Mouse (Mus musculus) heart, embryonic 11.5 days (tissue): ENCODE data around the gene Tnrc18. TPM values are rescaled to one million over a fixed set of nuclear protein-coding genes. Genes with fewer than 3 reads are reported as not detected.

Experiments
- ATAC-seq: fragments of 200-750 bp; cut with Nextera tagmentation; replicated peaks from 2 replicates; pipeline ENCODE4 v1.8.0; 2017; ENCODE audit warnings: moderate library complexity; ENCODE audit not compliant: insufficient number of reproducible peaks, low FRiP score, low TSS enrichment
- H3K27ac ChIP-seq: fragments of 300-500 bp; sonication (generic); 2 replicates; pipeline ENCODE4 v1.5.1; 2014; ENCODE audit warnings: mild to moderate bottlenecking, low read depth, low read length
- H3K27me3 ChIP-seq: fragments of 300-500 bp; sonication (generic); 2 replicates; pipeline ENCODE4 v1.6.1; 2014; ENCODE audit warnings: mild to moderate bottlenecking, low read length, mixed read lengths; ENCODE audit not compliant: control insufficient read depth, insufficient read depth
- H3K36me3 ChIP-seq: fragments of 300-500 bp; sonication (generic); 2 replicates; pipeline ENCODE4 v1.6.1; 2014; ENCODE audit warnings: mild to moderate bottlenecking, low read length, moderate library complexity, mixed read lengths; ENCODE audit not compliant: control insufficient read depth, insufficient read depth
- H3K4me1 ChIP-seq: fragments of 300-500 bp; sonication (generic); 2 replicates; pipeline ENCODE4 v1.6.1; 2014; ENCODE audit warnings: low read length; ENCODE audit not compliant: control insufficient read depth, insufficient read depth
- H3K4me2 ChIP-seq: fragments of 300-500 bp; sonication (generic); 2 replicates; pipeline ENCODE4 v1.6.1; 2014; ENCODE audit warnings: mild to moderate bottlenecking, moderate library complexity
- H3K4me3 ChIP-seq: fragments of 300-500 bp; sonication (generic); 2 replicates; pipeline ENCODE4 v1.5.1; 2014; ENCODE audit warnings: low read depth, low read length
- H3K9ac ChIP-seq: fragments of 300-500 bp; sonication (generic); 2 replicates; pipeline ENCODE4 v1.6.1; 2014; ENCODE audit warnings: mild to moderate bottlenecking, low read depth, low read length, moderate library complexity
- H3K9me3 ChIP-seq: fragments of 300-500 bp; sonication (generic); replicated peaks from 2 replicates; pipeline ENCODE4 v1.6.1; 2016; ENCODE audit warnings: low read length; ENCODE audit not compliant: control insufficient read depth
- WGBS: fragments of 180-500 bp; shearing (Covaris S2); extraction: QIAGEN DNeasy Blood & Tissue Kit; methylation state at CpG from one replicate; pipeline ENCODE4 v1.1.7; 2014; ENCODE audit not compliant: insufficient replicate concordance; 5-methylcytosine and 5-hydroxymethylcytosine counted together
- polyA plus RNA-seq: library from polyadenylated mRNA; unstranded; fragments of >200 nt; fragmentation: Nextera tagmentation; extraction: Ambion mirVana; gene quantifications from 2 replicates; pipeline ENCODE4 v1.2.1, GENCODE M21; 2014

The Tnrc18 gene
- polyA plus RNA-seq, 1 experiment from 2014 or later: 23.5 TPM

GRCm38 (mm10) chr5:142794582-142794981 is 22.9 kb downstream of the Tnrc18 start:
- ATAC-seq: no peak
- H3K9me3 ChIP-seq: no peaks in the 10 kb centered on the region
- H3K4me1 ChIP-seq: peaks cover 54% of the 10 kb centered on the region
- 80% methylated on average over 13 of the region's 13 CpGs for WGBS
- no peak overlapping the region for H3K4me3 ChIP-seq
- H3K36me3 ChIP-seq: peaks cover 5% of the 10 kb centered on the region
- H3K27me3 ChIP-seq: no peaks in the 10 kb centered on the region
- peak overlapping the region; percentile 35 for H3K27ac ChIP-seq
- no peak overlapping the region for H3K4me2 ChIP-seq
- H3K9ac ChIP-seq: peak overlapping the region; percentile 49; the same call in 1 of the 2 replicates

DNA sequence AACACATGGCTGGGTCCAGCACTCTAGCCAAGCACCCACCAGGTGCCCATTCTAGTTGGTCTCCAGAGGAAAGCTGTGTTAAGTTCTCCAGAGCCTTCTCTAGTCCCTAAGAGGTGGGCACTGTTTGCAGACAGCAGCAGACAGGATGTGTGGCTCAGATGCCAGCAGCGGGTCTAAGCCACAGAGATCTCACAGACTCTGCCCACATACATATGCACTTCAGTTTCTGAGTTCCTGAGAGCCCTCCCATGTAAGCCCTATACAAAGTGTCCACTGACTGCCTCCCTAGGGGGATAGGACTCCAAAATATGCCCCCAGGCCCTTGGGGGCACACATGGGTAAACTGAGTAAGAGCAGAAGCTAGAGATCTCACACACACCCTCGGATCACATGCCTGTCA is 23.3 kb downstream of the Tnrc18 start:
- Histone ChIP-seq H3K4me2 (no peak overlapping the region), H3K27ac (peak overlapping the region; percentile 35; the same call in 1 of the 2 replicates), H3K9ac (peak overlapping the region; percentile 49; the same call in 1 of the 2 replicates), H3K4me3 (no peak overlapping the region), H3K4me1 (peaks cover 50% of the 10 kb centered on the region), H3K27me3 (no peaks in the 10 kb centered on the region), H3K36me3 (peaks cover 10% of the 10 kb centered on the region), H3K9me3 (no peaks in the 10 kb centered on the region)
- ATAC-seq: no peak
- WGBS: 87% methylated on average over 2 of the region's 2 CpGs

DNA sequence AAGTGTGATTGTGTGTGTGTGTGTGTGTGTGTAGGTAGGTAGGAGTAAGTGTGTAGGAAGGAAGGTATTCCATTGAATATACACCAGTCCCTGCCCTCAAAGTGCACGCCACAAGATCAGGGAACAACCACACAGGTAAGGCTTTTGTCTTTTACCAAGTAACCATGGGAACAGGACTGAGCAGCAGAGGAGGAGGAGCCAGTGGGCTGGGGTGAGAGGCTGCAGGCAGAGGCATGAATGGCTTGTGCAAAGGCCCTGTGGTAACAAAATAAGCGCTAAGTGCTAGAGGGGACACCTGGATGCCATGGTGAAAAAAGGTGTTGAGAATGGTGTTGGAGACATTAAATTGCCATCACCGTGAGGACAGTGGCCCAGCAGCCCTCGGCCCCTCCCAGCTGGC is 24.9 kb downstream of the Tnrc18 start:
- Histone ChIP-seq H3K9me3 (no peaks in the 10 kb centered on the region), H3K9ac (no peak overlapping the region), H3K36me3 (peaks cover 25% of the 10 kb centered on the region), H3K4me2 (no peak overlapping the region), H3K27me3 (no peaks in the 10 kb centered on the region), H3K27ac (no peak overlapping the region), H3K4me3 (no peak overlapping the region), H3K4me1 (peaks cover 41% of the 10 kb centered on the region)
- no peak for ATAC-seq
- WGBS: 91% methylated on average over 4 of the region's 4 CpGs

GRCm38 (mm10) chr5:142788279-142788678 is 29.2 kb downstream of the Tnrc18 start:
- ATAC-seq: no peak
- Histone ChIP-seq H3K4me3 (no peak overlapping the region), H3K9ac (no peak overlapping the region), H3K4me1 (peaks cover 12% of the 10 kb centered on the region), H3K9me3 (no peaks in the 10 kb centered on the region), H3K27me3 (no peaks in the 10 kb centered on the region), H3K36me3 (peaks cover 35% of the 10 kb centered on the region), H3K27ac (no peak overlapping the region), H3K4me2 (no peak overlapping the region)
- WGBS: 95% methylated on average over 23 of the region's 23 CpGs

DNA sequence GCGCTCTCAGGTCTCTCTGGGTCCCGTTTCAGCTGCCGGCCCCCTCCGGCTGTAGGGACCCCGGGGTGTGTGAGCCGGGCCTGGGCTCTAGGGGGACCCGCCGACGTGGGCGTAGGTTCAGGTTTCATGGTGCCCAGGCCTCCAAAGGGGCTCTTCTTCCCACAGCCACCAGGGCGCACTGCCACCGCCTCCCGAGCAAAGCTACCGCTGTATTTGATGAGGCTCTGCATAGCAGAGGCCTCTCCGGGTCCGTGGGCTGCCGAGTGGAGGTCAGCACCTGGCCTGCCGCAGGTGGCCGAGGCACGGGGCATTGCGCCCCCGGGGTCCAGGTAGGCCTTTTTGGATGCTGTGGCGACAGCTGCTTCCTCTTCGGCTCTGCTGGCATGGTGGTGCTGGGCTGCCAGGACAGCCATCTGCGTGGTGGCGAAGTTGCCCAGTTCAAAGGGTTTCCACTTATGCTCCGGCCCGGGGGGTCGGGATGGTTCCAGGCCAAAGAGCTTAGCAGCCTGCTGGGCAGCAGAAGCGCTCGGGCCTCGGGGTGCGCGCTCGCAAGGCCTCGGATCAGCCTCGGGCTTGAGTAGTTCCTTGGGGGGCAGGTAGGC is 30.1 kb downstream of the Tnrc18 start:
- Histone ChIP-seq H3K9me3 (no peaks in the 10 kb centered on the region), H3K27ac (no peak overlapping the region), H3K9ac (no peak overlapping the region), H3K4me3 (no peak overlapping the region), H3K4me1 (peaks cover 13% of the 10 kb centered on the region), H3K4me2 (no peak overlapping the region), H3K36me3 (peaks cover 35% of the 10 kb centered on the region), H3K27me3 (no peaks in the 10 kb centered on the region)
- ATAC-seq: no peak
- WGBS: 87% methylated on average over 37 of the region's 37 CpGs

- Histone ChIP-seq H3K27ac (no peak overlapping the region), H3K9ac (no peak overlapping the region), H3K4me2 (no peak overlapping the region), H3K4me3 (no peak overlapping the region), H3K9me3 (no peaks in the 10 kb centered on the region), H3K4me1 (peaks cover 13% of the 10 kb centered on the region), H3K36me3 (peaks cover 35% of the 10 kb centered on the region), H3K27me3 (no peaks in the 10 kb centered on the region)
- WGBS: 89% methylated on average over 5 of the region's 5 CpGs
- ATAC-seq: no peak
Measured at GRCm38 (mm10) chr5:142786709-142787108, 30.8 kb downstream of the Tnrc18 start.

DNA sequence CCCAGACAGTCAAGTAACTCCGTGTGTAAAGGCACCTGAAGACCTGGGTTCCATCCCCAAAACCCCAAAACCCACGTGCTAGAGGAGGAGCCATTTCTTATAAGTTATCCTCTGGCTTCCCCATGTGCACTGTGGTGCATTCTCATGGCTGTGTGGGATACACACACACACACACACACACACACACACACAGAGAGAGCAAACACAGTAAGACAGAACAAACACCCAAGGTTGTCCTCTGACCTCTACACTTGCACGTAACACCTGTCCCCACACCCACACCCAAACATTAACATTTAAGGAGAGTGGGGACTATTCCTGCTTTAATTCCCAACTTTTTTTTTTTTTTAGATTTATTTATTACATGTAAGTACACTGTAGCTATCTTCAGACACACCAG is 31.2 kb downstream of the Tnrc18 start:
- H3K9me3 ChIP-seq: no peaks in the 10 kb centered on the region
- no peak overlapping the region for H3K9ac ChIP-seq
- H3K4me1 ChIP-seq: peaks cover 14% of the 10 kb centered on the region
- H3K27ac ChIP-seq: no peak overlapping the region
- 84% methylated on average over 3 of the region's 3 CpGs for WGBS
- no peaks in the 10 kb centered on the region for H3K27me3 ChIP-seq
- ATAC-seq: no peak
- no peak overlapping the region for H3K4me3 ChIP-seq
- no peak overlapping the region for H3K4me2 ChIP-seq
- H3K36me3 ChIP-seq: peaks cover 35% of the 10 kb centered on the region

DNA sequence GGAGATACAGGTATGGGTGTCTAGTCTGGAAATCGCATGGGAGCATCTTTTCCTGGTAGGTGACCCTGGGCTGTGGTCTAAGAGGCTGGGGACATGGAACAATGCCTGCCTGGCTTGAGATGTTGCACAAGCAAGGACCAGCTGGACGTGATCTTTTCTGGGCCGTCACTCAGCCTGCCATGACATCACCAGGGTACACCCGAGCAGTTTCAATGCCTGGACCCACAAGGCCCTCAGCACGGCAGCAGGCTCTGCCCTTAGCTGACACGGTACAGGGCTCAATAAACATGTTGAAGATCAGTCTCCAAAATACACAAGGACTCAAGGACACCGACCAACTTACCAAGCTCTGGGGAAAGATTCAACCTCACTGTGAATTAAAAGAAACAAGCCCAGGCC is 34.3 kb downstream of the Tnrc18 start:
- no peak overlapping the region for H3K4me3 ChIP-seq
- no peak overlapping the region for H3K27ac ChIP-seq
- WGBS: 56% methylated on average over 7 of the region's 7 CpGs
- H3K9ac ChIP-seq: no peak overlapping the region
- H3K4me2 ChIP-seq: no peak overlapping the region
- no peaks in the 10 kb centered on the region for H3K9me3 ChIP-seq
- ATAC-seq: no peak
- no peaks in the 10 kb centered on the region for H3K27me3 ChIP-seq
- H3K4me1 ChIP-seq: peaks cover 16% of the 10 kb centered on the region
- peaks cover 18% of the 10 kb centered on the region for H3K36me3 ChIP-seq

DNA sequence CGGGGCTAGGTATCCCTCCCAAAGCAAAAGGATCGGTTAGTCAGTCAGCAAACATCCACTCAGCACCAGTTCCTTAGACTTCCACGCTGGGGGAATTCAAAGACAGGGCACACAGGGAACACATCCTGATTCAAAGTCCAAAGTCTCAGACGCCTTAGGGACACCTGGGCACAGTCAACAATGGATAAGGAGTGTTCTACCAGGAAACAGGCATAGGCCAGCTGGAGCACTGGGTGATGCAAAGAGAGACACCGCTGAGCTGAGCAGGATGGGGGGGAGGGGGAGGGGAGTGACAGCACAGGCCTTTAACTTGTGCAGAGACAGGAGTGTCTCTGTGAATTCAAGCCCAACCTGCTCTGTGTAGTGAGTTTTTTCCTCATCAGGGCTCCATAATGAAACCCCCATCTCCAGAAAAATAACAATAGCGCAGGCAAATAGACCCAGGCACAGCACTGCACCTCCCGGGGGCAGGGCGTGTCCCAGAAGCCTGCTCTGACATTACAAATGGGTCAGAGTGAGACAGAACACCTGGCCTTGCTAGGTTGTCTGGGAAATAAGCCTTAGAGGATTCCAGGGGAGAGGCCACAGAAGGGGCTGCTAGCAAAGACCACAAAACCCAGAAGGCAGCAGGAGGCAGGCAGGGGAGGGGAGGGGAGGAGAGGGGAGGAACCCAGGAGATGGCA is 34.9 kb downstream of the Tnrc18 start:
- no peaks in the 10 kb centered on the region for H3K27me3 ChIP-seq

More for the DNA sequence above, 34.9 kb downstream of the Tnrc18 start:
- 74% methylated on average over 8 of the region's 8 CpGs for WGBS
- Histone ChIP-seq H3K4me1 (peaks cover 16% of the 10 kb centered on the region), H3K9me3 (no peaks in the 10 kb centered on the region), H3K36me3 (peaks cover 13% of the 10 kb centered on the region), H3K4me3 (no peak overlapping the region), H3K27ac (no peak overlapping the region), H3K9ac (no peak overlapping the region), H3K4me2 (no peak overlapping the region)
- ATAC-seq: no peak
